Mouse (Mus musculus) lung, postnatal 10 days (tissue): ENCODE measurements around the gene Golim4.
"Not testable (repeated sequence)": the region's sequence is repeated elsewhere in the genome, so short reads cannot be mapped to it uniquely, and the experiment has no call there.

ENCODE experiments used
- DNase-seq: peaks from one replicate; pipeline ENCODE4 v3.0.0; 2021

Gene Golim4

DNA sequence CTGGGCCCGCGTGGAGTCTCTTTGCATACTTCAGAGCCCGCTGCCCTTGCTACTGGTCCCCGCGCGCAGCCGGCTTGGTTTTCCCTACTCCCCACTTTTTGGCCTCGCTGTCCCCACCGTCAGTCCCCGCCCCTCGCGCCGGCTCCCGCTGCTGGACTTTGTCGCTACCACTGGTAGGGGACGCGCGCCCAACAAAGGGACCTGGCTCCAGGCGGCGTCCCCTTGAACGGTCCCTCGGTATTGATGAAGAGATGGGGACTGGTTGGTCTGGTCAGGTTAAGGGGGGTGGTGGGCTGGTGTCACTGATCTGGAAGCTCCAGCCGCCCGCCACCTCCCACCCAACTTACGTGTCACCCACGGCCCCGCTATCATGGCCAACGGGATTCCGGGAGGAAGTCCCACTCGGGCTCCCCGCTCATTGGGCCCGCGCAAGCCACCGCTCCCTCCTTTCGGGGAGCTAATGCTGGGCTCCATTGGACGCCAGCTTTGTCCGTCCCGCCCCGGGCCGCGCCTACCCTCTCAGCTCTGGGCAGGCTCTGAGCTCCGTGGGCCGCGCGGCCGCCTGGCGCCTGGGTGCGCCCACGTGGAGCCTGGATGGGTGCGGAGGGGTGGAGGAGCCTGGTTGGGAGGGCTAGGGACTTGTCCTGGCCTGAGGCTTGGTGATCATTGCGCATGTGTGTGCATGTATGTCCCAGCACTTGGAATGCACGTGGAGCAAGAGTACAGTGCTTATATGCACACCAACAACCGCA, at the start of gene Golim4:
Gene Golim4 (minus strand): TSS at position 399 of the 752 bp plus-strand sequence.
- DNase-seq = peak; percentile 97

DNA sequence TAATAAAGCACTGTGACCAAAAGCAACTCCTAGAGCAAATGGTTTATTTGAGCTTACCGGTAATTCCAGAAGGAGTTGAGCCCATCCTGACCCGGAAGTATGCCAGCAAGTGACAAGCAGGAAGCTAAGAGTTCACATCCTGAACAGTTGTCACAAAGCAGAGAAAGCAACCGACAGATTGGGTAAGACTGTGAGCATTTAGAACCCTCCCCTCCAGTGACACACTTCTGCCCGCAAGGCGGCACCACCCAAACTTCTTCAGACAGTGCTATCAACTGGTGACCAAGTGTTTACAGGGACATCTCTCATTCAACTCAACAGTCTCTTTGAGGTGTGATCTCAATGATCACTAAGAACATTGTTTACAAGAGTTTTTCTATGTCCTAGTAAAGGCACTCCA, 48.9 kb upstream of the Golim4 start:
- DNase-seq = no peak

DNA sequence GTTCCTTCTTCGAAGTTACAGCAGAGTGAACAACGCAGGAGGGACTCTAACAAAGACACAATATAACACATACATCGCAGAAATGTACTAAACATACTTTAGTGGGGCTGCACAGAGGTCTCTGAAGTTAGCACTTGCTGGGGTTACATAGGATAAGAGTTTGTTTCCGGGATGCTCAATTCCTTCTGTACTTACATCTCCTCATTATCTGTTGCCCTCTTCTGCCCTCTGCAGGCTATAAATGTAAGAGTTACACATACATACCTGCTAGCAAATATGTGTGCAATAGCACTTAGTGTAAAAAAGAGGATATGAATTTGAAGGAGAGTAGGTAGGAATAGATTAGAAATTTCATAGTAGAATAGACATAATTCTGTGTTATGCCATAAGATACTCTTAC, 44.4 kb upstream of the Golim4 start:
- peak; percentile 54 for DNase-seq

DNA sequence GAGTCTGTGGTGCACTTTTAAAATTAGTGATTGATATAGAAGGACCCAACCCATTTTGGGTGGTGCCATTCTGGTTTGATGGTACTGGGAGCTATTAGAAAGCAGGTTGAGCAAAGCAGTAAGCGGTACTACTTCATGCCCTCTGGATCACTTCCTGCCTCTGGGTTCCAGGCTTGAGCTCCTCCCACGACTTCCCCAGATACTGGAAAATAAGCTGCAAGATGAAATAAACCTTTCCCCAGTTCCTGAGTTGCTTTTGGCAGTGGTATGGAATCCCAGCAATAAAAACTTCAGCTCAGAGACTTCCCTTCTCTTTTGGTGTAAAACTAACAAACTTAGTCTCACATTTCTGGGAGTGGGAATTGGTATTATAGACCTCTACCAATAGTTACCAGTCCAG, 43.7 kb upstream of the Golim4 start:
- DNase-seq = no peak

DNA sequence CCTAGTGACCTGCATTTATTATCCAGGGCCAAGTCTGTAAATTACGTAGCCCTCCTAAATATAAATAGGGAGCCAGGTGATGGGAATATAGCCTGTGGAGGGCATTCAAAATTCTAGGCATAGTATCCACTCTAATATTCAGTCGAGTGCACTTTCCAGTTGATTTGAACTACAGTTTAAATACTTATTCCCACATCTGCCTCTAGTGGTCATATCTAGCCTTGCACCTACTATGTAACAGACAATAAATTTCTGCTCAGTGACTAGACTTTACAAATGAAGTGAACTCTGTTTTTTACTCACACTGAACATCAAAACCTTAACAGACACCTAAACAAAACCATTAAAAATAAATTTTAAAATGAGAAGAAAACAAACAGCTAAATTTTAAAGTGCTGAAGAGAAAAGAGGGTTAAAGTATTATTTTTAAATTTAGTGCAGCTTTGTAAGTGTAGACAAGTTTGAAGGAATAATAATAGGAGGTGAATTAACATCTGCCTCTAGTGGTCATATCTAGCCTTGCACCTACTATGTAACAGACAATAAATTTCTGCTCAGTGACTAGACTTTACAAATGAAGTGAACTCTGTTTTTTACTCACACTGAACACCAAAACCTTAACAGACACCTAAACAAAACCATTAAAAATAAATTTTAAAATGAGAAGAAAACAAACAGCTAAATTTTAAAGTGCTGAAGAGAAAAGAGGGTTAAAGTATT, 24.4 kb upstream of the Golim4 start:
- DNase-seq = peak; percentile 30

DNA sequence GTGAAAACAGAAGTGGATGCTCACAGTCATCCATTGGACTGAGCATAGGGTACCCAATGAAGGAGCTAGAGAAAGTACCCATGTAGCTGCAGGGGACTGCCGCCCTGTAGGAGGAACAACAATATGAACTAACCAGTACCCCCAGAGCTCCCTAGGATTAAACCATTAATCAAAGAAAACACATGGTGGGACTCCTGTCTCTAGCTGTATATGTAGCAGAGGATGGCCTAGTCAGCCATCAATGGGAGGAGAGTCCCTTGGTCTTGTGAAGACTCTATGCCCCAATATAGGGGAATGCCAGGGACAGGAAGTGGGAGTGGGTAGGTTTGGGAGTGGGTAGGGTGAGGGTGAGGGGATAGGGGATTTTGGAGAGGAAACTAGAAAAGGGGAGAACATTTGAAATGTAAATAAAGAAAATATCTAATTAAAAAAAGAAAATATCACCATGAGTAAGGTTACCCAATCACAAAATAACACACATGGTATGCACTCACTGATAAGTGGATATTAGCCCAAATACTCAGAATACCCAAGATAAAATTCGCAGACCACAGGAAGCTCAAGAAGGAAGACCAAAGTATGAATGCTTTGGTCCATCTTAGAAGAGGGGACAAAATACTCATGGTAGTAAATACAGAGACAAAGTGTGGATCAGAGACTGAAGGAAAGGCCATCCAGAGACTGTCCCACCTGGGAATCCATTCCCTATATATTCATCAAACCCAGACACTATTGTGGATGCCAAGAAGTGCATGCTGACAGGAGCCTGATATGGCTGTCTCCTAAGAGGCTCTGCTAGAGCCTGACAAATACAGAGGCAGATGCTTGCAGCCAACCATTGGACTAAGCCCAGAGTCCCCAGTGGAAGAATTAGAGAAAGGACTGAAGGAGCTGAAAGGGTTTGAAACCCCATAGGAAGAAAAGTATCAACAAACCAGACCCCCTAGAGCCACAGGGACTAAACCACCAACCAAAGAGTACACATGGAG, 6.3 kb upstream of the Golim4 start:
- DNase-seq = not testable (repeated sequence)

DNA sequence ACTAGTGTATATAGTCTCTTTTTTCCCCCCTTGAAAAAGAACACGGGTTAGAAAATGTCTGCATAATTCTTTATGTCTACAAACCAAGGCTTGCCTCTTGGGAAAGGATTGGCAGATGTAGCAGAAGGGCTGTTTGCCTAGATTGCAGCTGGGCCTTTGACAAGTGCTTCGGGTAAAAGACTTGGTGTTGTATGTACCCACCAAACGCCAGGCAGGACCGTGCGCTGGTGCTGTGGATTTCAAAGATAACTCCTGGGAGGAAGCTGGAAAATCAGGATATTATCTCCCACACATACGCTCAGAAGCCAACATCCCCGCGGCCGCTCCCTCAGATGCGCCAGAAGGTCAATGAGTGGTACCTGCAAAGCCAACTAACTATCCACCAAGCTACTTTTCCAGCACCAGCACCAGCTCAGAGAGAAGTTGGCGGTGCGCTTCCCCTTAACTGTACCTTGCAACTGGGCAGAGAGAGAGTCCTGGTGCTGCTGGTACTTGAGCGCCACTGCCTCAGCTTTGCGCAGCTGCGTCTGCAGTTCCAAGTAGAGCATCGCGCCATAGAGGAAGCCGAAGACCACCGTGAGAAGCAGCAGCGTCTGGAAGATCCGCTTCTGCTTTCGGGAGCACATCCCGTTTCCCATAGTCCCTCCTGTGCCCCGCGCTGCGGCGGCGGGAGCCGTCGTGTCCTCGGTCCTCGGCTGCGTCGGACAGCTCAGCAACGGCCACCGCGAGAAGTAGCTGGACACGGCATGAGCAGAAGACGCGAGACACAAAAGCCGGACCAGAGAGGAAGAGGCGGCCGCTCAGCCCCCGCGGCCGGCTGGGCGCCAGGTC, 873 bp downstream of the Golim4 start:
- peak; percentile 64 for DNase-seq

DNA sequence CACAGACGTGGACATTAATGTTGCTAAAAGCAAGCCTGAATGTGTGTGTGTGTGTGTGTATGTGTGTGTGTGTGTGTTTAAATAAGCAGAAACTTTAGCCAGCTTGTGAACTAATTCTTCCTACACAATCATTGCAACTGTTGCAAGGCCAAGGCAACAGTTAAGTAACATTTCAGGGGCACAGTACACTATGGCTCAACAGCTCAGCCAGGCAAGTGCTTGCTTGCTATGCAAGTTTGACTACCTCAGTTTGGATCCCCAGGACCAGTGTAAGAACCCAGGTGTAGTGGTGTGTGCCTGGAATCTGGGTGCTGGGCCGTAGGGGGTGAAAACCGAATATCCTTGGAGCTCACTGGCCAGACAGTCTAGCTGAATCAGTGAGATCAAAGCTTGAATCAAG, 2.6 kb downstream of the Golim4 start:
- peak; percentile 3 for DNase-seq

DNA sequence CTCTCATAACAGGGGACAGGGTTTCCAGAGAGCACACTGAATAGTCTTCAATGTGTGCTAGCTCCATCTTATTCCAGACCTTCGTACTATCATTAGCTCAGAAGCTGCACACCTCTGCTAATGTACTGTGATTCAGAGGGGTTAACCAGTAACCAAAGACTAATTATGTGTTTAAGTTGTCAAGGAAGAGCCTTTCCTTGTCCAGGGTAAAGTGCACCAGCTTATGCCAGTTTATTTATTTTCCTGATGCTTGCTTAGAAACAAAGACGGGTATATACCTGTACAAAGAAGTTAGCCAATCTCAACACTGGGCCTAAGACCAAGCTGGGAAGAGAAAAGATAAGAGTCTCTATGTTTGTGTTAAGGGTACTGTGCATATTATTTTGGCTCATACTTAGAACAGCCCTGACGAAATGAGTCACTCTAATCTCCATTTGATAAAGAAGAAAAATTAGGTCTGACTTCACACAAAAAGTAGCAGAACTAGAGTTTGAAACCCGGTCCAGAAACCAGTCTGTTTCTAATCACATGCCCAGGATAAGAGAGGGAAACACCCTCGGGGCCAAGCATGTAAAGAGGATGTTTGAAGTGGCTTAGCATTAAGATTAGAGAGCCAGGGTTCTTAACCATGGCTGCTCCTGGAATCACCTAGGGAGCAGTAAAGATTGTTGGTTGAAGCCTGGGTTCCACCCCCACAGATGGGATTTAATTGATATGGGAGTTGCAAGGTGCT, 4.3 kb downstream of the Golim4 start:
- DNase-seq = peak; percentile 4

DNA sequence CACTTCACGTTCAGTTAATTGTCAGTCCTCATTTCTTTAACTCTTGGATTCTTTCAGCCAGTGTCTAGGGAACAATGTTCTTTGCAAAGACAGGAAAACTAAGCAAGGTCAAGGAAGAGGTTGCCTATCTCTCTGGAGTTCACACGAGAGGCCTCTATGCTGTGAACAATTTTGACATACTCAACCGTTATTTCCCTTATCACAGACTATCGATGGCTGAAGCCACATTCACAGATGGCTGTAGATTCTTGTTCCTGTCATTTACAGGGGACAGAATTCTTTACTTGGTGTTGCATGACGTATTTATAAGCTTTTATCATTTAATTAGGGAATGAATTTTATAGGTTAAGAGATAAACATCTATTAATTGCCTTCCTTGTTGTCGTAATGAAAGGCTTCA, 5.9 kb downstream of the Golim4 start:
- no peak for DNase-seq

DNA sequence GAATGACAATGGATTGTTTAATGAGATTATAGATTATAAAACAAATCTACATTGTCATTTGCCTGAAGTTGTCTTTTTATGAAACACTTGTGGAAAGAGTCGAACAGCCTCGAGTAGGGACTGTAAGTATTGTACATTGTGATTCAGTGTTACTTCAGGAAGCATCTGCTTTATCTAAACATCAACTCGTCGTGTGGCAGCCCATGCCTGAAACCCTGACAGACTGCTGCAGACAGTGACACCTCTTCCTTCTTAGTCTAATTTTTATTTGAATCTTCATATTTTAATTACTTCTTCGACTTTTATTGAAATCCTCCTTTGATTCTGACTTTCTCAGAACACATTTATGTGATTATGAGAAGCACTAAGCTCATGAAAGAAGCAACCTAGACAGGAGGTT, 7.4 kb downstream of the Golim4 start:
- DNase-seq = no peak

DNA sequence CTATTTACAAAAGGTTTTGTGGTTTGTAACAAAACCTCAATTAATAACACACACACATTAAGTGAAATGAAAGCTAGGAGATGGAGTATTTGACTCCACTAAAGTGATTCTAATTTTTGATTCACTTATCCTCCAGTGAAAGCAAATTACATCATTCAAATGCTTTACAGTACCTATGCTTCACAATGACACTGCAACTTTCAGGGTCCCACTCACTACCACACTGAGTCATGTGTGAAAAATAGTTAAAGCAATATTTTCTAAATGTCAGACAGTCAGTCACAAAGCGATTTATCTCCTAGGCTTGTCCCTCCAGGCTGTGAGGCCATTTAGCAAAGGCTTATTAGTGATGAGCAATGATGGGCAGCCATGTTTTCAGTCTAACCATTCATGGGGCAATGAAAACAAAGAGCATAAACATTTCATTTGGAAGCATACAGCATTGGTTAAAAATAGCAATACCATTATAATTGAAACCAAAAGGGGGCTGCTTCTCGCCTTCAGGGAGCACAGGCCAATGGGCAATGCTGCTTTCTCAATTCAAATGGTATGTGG, 8.1 kb downstream of the Golim4 start:
- DNase-seq = no peak

DNA sequence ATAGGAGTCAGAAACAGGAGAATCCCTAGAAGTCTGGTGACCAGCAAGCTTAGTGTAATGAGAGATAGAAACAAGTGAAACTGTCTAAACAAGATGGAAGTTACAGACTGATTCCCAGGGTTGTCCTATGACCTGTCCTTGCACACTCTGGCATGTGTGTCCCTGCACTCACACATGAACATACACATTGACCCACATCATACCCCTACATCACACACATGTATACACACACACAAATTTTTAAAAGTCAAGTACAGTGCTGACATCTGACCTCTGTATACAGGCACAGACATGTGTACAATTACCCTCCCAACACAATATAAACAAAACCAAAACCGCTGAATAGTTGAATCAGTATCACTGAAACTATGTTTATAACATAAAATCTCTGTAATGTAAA, 8.7 kb downstream of the Golim4 start:
- no peak for DNase-seq

DNA sequence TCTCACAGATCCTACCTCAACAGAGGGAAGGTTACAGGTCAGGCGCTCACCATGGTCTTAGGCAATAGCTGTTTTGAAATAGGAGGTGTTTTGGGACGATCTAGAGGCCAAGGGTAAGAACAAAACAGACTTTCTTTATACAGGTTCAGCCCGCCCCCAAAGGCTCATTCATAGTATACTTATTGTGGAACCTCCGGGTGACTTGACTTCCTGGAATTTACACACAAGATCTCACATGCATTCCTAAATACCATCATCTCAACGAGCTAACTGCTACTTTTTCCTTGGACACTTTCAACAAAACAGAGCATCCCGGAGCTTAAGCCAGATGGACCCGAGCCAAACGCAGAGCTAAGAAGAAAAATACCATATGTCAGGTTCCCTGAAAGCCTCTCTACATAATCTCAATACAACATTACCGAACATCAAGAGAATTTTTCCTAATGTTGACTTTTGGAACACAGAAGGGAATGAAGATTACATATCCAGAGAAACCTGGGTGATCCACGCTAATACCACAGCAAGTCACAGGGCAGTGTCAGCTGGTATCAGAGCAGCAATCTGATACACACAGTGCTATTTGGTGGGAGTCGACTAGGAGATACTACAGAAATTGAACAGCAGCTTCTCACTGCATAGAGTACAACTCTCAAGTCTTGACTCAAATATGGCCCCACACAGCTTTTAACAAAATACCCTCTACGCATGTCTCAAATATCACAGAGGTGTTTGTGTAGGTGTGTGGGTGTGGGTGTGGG, 14.3 kb downstream of the Golim4 start:
- DNase-seq = peak; percentile 8

DNA sequence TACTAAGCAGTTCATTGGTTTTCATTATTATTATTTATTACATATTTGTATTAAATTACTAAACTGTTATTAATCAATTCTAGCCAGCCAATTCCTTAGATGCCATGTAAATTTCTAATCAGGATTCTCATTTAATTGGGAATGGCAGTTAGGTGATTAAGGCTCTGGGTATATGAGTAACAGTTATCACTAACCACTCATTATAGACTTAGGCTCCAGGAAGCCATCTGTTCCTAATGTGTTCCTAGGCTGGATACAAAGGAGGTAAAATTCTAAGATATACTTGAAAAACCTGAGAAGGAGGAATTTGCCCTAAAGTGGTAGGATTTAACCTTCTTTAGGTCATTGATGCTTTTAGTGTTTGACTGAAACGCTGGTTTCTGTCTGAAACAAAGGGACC, 14.9 kb downstream of the Golim4 start:
- DNase-seq = no peak

DNA sequence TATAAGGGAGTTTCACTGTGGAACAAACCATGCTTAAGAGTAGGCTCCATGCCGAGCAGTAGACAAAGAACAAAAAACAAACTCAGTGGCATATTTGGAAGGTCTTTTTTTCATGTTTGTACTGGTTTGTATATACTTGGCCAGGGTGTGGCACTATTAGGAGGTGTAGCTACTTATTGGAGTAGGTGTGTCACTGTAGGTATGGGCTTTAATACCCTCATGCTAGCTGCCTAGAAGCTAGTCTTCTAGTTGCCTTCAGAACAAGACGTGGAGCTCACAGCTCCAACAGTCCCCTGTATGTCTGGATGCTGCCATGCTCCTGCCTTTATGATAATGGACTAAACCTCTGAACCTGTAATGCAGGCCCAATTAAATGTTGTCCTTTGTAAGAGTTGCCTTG, 20.6 kb downstream of the Golim4 start:
- no peak for DNase-seq

DNA sequence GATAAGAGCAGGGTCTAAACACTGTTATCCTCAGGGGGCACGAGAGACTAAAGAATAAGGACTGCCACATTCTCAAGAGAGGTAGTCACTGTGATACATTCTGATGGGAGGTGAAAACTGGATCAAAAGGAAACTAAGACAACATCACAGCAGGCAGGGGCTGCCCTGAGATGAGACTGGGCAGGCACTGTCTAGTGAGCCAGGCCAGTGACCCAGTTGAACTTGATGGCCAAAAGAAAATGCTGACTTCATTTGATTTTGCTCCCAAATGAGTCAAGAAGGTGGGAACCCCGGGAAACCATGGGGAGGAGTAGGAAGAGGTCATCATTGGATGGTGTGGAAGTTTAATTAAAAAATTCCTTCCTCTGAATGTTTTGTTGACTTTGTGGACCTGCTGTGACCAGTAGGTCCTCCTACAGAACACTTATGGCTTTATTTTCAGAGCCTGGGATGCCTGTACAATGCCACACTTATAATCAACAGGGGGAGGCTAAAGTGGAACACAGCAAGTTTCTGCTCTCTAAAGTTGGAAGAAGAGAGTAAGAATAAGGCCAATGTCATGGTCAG, 26.0 kb downstream of the Golim4 start:
- no peak for DNase-seq

DNA sequence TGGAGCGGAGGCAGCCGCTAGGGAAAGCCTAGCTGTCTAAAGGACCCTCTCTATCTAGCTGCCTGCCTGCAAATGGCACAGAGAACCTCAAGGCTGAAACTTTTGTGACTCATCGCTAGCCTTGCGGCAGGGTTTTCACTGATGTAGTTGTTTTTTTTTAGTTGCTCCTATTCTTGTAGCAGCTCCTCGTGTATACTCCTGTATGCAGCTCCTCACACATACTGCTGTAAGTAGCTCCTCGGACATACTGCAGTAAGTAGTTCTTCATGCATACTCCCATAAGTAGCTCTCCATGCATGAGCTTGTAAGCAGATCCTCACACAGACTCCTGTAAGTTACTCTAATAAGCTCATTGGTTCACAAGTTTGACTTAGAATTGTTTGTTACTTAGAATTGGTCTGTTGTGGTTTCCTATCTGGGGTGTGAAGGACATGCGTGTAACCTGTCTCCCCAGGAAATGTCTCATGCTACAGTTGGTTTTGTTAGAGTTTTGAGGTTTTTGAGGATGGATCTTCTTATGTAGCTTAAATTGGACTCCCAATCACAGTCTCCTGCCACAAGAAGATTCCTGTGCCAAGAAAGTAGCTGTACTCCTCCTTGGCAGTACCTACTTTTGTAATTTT, 26.7 kb downstream of the Golim4 start:
- DNase-seq = no peak

DNA sequence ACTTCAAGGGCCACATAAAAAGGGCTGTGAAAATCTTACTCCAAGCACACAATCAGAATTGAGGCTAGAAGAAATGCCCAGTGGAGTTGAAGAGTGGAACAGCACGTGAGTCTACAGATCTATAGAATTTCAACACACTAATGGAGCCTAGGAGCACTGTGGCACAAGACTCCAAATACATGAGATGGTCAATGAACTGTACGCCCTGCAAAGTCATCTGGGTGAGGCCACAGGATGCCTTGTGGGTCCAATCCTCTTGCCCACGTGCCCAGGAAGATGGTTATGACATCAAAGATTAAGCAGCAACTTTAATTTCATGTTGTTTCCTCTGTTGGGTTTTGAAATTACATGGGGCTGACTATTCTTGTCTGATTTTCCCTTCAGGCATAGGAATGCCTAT, 30.4 kb downstream of the Golim4 start:
- DNase-seq = no peak

DNA sequence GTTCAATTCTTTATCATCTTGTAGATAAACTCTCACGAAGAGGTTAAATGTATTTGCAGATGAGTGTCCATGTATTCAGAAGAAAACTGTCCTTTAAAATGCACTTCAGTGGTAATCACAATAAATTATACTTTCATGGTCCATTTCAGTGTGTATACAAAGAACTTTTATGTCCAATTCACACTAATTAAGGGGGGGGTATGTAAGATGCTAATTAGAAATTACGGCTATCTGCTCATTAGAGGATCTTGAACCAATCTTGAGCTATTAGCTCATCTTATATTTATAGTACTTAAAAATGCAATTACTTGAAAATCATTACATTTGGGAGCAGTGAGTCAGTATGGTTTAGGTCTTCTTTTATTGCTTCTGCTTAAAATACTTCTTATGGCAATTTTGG, 31.6 kb downstream of the Golim4 start:
- DNase-seq = no peak
